Mouse (Mus musculus): ENCODE measurements around the gene Gpalpp1.

Gene Gpalpp1

GRCm38 (mm10) chr14:76118963-76119362 is 8.4 kb upstream of the Gpalpp1 start:
- in situ Hi-C loops (cut with MboI; ENCODE audit: low sequenced_read_pairs): no loop called here

DNA sequence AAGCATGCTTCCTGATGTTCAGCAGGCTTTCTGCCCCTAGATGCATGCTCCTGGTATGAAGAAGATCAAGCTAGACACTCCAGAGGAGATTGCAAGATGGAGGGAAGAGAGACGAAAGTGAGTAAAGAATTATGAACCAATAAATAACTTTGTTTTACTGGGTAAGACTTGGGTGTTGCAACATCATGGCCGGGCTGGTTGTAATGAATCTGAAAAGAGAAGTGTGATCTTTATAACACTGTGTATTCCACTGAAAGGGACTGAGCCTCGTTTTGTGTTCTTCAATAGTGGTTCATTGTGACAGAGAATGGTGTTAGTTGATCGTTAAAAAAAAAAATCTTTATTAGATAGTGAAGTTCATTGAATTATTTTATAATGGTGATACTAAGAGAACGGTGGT is 5.2 kb upstream of the Gpalpp1 start:
- in situ Hi-C loops (cut with MboI; ENCODE audit: low sequenced_read_pairs): no loop called here

- in situ Hi-C loops (cut with MboI; ENCODE audit: low sequenced_read_pairs): no loop called here
These were observed 11.0 kb downstream of the Gpalpp1 start for GRCm38 (mm10) chr14:76099543-76099942.

GRCm38 (mm10) chr14:76097815-76098214 is 12.7 kb downstream of the Gpalpp1 start:
- in situ Hi-C loops (cut with MboI; ENCODE audit: low sequenced_read_pairs): no loop called here

DNA sequence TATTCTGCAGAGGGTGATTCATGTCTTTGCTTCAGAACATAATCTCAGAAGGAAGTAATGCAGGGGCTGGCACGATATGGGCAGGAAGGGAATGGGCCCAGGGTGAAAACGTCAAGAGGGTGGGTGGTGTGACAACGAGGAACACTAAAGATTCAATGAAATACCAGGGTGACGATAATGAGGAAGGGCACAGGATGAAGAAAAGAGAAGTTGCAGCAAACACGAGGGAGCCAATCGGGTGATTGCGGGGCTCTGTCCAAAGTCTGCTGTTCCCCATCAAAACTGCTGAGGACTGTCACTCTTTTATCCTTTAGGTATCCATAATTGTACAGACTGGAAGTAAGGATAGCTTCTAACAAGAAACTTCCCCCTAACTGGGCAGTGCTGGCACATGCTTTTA is 13.3 kb downstream of the Gpalpp1 start:
- in situ Hi-C loops (cut with MboI; ENCODE audit: low sequenced_read_pairs): no loop called here

GRCm38 (mm10) chr14:76084188-76084587 is 26.4 kb downstream of the Gpalpp1 start:
- in situ Hi-C loops (cut with MboI; ENCODE audit: low sequenced_read_pairs): no loop called here

GRCm38 (mm10) chr14:76082086-76082636 is 28.4 kb downstream of the Gpalpp1 start:
- in situ Hi-C loops (cut with MboI; ENCODE audit: low sequenced_read_pairs): no loop called here

GRCm38 (mm10) chr14:76081451-76081850 is 29.1 kb downstream of the Gpalpp1 start:
- in situ Hi-C loops (cut with MboI; ENCODE audit: low sequenced_read_pairs): no loop called here

DNA sequence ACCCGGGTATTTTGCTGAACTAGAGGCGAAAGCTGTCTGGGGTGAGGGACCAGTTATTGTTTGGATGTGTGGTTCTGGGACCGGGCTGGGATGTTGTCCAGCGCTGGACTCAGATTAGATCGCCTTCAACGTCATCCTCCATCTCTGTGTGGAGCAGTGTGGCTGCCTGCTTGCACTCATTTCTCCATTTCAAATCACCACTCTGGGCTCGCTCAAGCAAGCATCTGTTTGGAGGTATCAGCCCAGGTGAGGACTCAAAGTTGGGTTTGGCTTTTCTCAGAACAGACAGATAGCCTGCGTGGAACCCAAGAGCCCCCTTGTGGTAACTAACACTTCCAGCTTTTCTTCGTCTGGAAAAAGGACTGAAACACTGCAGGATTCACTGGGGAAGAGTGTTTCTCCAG is 33.5 kb downstream of the Gpalpp1 start:
- in situ Hi-C loops (cut with MboI; ENCODE audit: low sequenced_read_pairs): loop anchor here (5.0 kb wide), 1 partner anchor 180 kb away; no protein-coding TSS in a partner anchor

GRCm38 (mm10) chr14:76076602-76077001 is 34.0 kb downstream of the Gpalpp1 start:
- in situ Hi-C loops (cut with MboI; ENCODE audit: low sequenced_read_pairs): loop anchor here (5.0 kb wide), 1 partner anchor 179 kb away; no protein-coding TSS in a partner anchor

GRCm38 (mm10) chr14:76075721-76076120 is 34.8 kb downstream of the Gpalpp1 start:
- in situ Hi-C loops (cut with MboI; ENCODE audit: low sequenced_read_pairs): loop anchor here (5.0 kb wide), 1 partner anchor 178 kb away; no protein-coding TSS in a partner anchor

DNA sequence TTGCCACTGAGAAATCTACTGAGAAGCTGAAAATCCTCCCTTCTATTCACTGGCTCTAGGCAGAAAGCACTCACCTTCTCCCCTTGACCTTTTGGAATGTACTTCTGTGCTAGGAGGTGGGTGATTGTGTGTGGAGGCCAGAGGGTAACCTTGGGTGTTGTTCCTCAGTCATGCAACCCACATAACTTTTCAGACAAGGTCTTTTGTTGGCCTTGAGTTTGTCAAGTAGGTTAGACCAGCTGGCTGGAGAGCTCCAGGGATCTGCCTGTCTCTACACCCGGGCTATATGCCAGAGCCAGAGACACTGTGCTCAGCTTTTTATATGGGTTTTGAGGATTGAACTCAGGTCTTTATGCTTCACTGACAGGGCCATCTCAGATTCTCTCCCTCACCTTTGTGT is 36.4 kb downstream of the Gpalpp1 start:
- in situ Hi-C loops (cut with MboI; ENCODE audit: low sequenced_read_pairs): no loop called here

DNA sequence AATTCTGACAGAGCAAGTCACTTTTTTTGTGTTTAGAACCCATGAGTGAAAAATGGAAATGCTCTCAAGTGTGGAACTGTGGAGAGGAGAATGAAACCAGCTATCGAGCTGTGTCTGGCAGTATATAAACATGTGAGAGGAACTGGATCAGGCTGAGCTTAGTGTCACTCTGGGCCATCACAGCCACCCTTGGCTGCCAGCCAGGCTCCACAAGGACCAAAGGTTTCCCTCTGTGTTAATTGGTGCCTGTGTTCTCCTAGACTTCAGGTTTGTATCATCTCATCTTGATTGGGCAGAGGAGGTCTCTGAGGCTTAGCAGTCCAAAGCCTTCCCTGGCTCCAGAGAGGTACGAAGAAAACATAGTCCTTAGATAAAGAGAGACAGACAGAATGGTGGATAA is 37.9 kb downstream of the Gpalpp1 start:
- in situ Hi-C loops (cut with MboI; ENCODE audit: low sequenced_read_pairs): no loop called here

DNA sequence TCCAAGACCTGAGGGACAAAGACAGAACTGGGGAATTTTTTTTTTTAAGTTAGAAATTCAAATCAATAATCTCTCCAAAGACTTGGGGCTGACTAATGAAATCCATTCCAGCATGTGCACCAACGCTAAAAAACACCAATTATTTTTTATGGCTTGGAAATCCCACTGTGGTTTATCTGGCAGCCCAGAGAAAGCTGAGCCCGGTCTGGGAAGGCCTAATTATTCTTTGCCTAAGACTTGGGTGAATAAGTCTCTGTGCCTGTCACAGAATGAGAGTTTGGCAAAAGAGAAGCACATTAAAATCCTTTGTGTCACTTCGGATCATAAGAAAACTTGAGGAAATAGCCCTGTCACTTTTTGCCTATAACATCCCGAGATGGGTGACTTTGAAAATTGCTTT is 41.3 kb downstream of the Gpalpp1 start:
- in situ Hi-C loops (cut with MboI; ENCODE audit: low sequenced_read_pairs): no loop called here

- in situ Hi-C loops (cut with MboI; ENCODE audit: low sequenced_read_pairs): no loop called here
These were observed 42.3 kb downstream of the Gpalpp1 start for GRCm38 (mm10) chr14:76068296-76068695.

DNA sequence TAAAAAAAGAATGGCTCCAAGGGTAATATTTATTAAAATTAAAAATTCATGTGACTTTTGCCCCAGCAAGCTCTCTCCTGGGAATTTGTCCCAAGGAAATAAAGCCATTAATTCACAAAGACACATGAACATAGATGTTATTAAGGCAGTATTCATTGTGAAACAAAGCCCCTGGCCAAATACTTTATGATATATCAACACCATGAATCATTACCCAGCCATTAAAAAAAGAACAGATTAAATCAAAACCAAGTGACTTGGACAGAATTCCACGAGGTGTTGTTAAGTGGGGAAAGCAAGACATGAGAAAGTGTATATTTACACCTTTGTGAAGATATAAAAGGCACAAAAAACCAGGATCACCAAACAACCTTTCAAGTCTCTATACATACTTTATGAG is 43.3 kb downstream of the Gpalpp1 start:
- in situ Hi-C loops (cut with MboI; ENCODE audit: low sequenced_read_pairs): no loop called here

GRCm38 (mm10) chr14:76059441-76059840 is 51.1 kb downstream of the Gpalpp1 start:
- in situ Hi-C loops (cut with MboI; ENCODE audit: low sequenced_read_pairs): no loop called here

- in situ Hi-C loops (cut with MboI; ENCODE audit: low sequenced_read_pairs): no loop called here
These were observed 56.8 kb downstream of the Gpalpp1 start for GRCm38 (mm10) chr14:76053726-76054125.

DNA sequence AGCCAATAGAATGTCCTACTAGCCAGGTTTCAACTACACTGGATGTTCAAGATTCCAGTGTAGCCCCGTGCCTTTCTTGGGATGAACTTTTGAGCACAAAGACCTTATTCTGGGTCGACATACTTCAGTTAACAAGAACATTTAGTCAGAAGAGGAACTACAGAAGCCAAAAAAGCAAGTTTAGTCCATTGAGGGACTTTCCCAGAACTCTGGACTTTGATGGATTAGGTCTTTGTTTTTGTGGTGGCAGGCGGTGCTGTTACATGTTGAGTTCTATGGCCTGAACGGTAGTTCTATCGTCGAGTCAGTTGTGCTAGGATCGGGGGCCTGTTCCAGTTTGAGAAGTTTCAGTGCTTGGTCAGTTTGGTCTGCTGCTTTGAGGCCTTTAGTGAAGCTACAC is 58.6 kb downstream of the Gpalpp1 start:
- in situ Hi-C loops (cut with MboI; ENCODE audit: low sequenced_read_pairs): no loop called here

GRCm38 (mm10) chr14:76045767-76046166 is 64.8 kb downstream of the Gpalpp1 start:
- in situ Hi-C loops (cut with MboI; ENCODE audit: low sequenced_read_pairs): no loop called here

GRCm38 (mm10) chr14:76044164-76044557 is 66.4 kb downstream of the Gpalpp1 start:
- in situ Hi-C loops (cut with MboI; ENCODE audit: low sequenced_read_pairs): no loop called here

GRCm38 (mm10) chr14:76043251-76044163 is 67.1 kb downstream of the Gpalpp1 start:
- in situ Hi-C loops (cut with MboI; ENCODE audit: low sequenced_read_pairs): no loop called here
